20 mouse cellular contexts compared by ENCODE assay signal in genomic region chr8:78609301-78609700, GRCm38 (mm10).
"Had no signal": no experiment of that assay in that cellular context is flagged by ENCODE, and none has a peak within 500 bp of the region (broad histone marks: within the 10 kb centered on the region; RNA-seq: fewer than 3 reads in every experiment).

No protein-coding gene starts in this region.

- ATAC-seq: midbrain, embryonic 13.5 days; midbrain, embryonic 16.5 days had no signal

- H3K4me1 ChIP-seq: midbrain, embryonic 13.5 days; neural tube, embryonic 13.5 days; neural tube, embryonic 15.5 days had no signal

- H3K36me3 ChIP-seq: neural tube, embryonic 15.5 days had no signal

- H3K27me3 ChIP-seq: megakaryocyte, embryonic 14.5 days; midbrain, embryonic 13.5 days; neural tube, embryonic 13.5 days; neural tube, embryonic 15.5 days had no signal

- H3K4me3 ChIP-seq: megakaryocyte, embryonic 14.5 days; midbrain, embryonic 13.5 days; myocyte; neural tube, embryonic 13.5 days; neural tube, embryonic 15.5 days had no signal

- DNase-seq: lung, adult 18-20 months; lung, embryonic 14.5 days; lung, postnatal 14 days; lung, postnatal 36 days; retina, postnatal 1 day; right cerebral cortex, adult 18-20 months; right cerebral cortex, postnatal 25 days; right cerebral cortex, postnatal 4 days; spleen, adult 18-20 months; thymus, adult 18-20 months; thymus, postnatal 14 days; thymus, postnatal 36 days had no signal

- H3K9me3 ChIP-seq: midbrain, embryonic 13.5 days; neural tube, embryonic 13.5 days; neural tube, embryonic 15.5 days had no signal

- H3K9ac ChIP-seq: lung, embryonic 14.5 days; midbrain, embryonic 13.5 days; neural tube, embryonic 13.5 days; neural tube, embryonic 15.5 days had no signal

- H3K4me2 ChIP-seq: lung, embryonic 14.5 days; midbrain, embryonic 11.5 days; midbrain, embryonic 13.5 days; neural tube, embryonic 13.5 days; neural tube, embryonic 15.5 days had no signal

- H3K27ac ChIP-seq: macrophage; midbrain, embryonic 13.5 days; neural tube, embryonic 13.5 days; neural tube, embryonic 15.5 days had no signal
